Mouse (Mus musculus) MEL-GATA-1-ER (cell line): ENCODE measurements around the gene Ostm1.

Source experiments
- DNase-seq: peaks from one replicate; pipeline ENCODE4 v3.0.0-alpha.2; 2012; ENCODE audit warnings: low read depth; ENCODE audit errors: extremely low read depth

Ostm1 gene

DNA sequence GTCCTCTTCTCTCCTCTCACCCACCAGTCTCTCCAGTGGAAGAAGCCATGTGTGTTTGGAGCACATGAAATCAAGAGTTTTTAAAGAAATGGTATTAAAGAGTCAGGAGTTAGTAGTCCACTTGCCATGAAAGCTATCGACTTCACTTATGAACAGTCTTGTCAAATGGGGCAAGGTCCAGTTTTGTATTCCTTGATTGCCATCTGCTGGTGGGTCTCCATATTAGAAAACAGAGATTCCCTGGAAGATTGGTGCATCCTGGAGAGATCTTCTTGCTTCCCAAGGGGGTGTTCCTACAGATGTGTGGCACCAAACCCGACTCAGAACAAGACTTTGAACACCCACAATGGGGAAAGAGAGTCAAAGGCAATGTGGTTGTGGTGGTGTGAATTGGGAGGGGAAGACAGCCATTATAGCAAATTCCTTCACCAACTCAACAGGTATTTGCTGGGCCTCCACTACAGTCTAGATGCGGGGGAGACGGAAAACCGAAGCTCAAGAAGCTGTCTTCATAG lies 151.0 kb downstream of the Ostm1 start:
- no peak for DNase-seq

DNA sequence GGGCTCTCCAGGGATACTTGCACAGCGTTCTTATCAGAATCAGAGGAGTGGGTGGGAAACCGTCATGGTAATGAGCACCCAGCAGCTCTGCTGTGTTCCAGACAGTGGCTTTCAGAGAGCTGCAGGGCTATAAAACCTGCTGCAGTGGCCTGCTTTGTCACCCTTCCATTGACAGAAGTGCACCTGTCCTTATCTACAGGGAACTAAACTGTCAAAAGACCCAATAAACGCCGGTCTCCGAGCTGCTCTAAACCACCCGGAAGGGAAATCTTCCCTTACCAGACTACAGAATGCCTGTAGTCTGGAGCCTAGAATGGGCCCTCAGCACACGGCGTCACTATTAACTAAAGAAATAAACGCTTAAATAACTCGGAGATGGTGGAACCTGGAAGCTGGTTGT lies 168.2 kb downstream of the Ostm1 start:
- DNase-seq: no peak
